Mouse (Mus musculus) c-Kit-positive CD71-positive TER-119-negative erythroid progenitor cells, embryonic 14.5 days (primary cell): Measurements from ENCODE around the gene Prss21.
"Not testable (repeated sequence)": the region's sequence is repeated elsewhere in the genome, so short reads cannot be mapped to it uniquely, and the experiment has no call there.

ENCODE experiments used
- DNase-seq: peaks from one replicate; pipeline ENCODE4 v3.0.0-alpha.2; 2013; ENCODE audit warnings: low read depth

The Prss21 gene

GRCm38 (mm10) chr17:23862926-23863325 is 4.9 kb upstream of the Prss21 start:
- DNase-seq, result no peak

- no peak for DNase-seq
Measured at GRCm38 (mm10) chr17:23868513-23868912, 657 bp downstream of the Prss21 start.

- DNase-seq, result peak; percentile 14
Measured at GRCm38 (mm10) chr17:23873884-23874856, 6.3 kb downstream of the Prss21 start.

- DNase-seq, result no peak
Measured at GRCm38 (mm10) chr17:23876741-23877140, 8.9 kb downstream of the Prss21 start.

- DNase-seq, result no peak
Measured at GRCm38 (mm10) chr17:23877166-23877565, 9.3 kb downstream of the Prss21 start.

GRCm38 (mm10) chr17:23880576-23880975 is 12.7 kb downstream of the Prss21 start, which contains the start of the genes Dcpp1 and Dcpp2:
Gene Dcpp1 (plus strand): TSS chr17:23880876.
Gene Dcpp2 (plus strand): TSS chr17:23880880.
- not testable (repeated sequence) for DNase-seq

GRCm38 (mm10) chr17:23917158-23917557 is 49.3 kb downstream of the Prss21 start, which contains the start of gene Dcpp3:
Gene Dcpp3 (plus strand): TSS chr17:23917458.
- not testable (repeated sequence) for DNase-seq
